Comparison of ENCODE assay signal across 11 mouse cellular contexts in the genomic region with DNA sequence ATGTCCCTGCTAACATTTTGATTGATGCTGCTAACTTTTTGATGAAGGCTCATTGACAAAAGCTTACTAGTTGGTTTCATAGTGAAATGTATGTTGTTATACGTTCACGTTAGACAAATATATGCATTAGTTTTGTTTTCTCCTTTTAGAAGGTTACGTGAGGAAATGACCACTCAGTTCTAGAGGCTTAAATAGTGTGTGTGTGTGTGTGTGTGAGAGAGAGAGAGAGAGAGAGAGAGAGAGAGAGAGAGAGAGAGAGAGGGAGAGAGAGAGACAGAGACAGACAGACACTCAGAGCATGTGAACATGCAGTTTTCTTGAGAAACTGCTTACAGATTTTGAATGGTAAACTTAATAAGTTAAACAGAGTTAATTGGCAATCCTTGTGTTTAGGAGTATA.
DNase-seq lines count a peak whose midpoint lies in the region; ATAC-seq and TF ChIP-seq lines count a peak whose summit lies in the region.
"Had no signal": no experiment of that assay in that cellular context is flagged by ENCODE, and none has a peak within 500 bp of the region (broad histone marks: within the 10 kb centered on the region; RNA-seq: fewer than 3 reads in every experiment).

No protein-coding gene starts in this region.

- no peak overlapping the region for H3K4me3 ChIP-seq in heart, embryonic 13.5 days
- peak overlapping the region; percentile 80 for H3K4me3 ChIP-seq in midbrain, embryonic 10.5 days
- no peak overlapping the region for H3K4me3 ChIP-seq in midbrain, postnatal 0 days (ENCODE audit: low read depth, low read length)
- H3K4me3 ChIP-seq in hindbrain, embryonic 16.5 days (ENCODE audit: low read length), result no peak overlapping the region
- no peak overlapping the region for H3K4me3 ChIP-seq in neural tube, embryonic 14.5 days (ENCODE audit: low read depth, low read length)
- H3K4me3 ChIP-seq: heart, embryonic 12.5 days had no signal

- H3K4me1 ChIP-seq in heart, embryonic 13.5 days, result peaks cover 46% of the 10 kb centered on the region
- peaks cover 51% of the 10 kb centered on the region for H3K4me1 ChIP-seq in midbrain, embryonic 10.5 days
- H3K4me1 ChIP-seq in midbrain, postnatal 0 days (ENCODE audit: insufficient read depth, low read length), result 0 out of 2 replicates have a peak, but pooled peaks cover 6% of the 10 kb centered on the region
- H3K4me1 ChIP-seq in hindbrain, embryonic 16.5 days (ENCODE audit: control insufficient read depth, insufficient read depth, low read depth, low read length), result peaks cover 24% of the 10 kb centered on the region
- H3K4me1 ChIP-seq in neural tube, embryonic 14.5 days (ENCODE audit: control insufficient read depth, insufficient read depth, low read length), result peaks cover 24% of the 10 kb centered on the region

- no peaks in the 10 kb centered on the region for H3K27me3 ChIP-seq in heart, embryonic 13.5 days (replicated peaks)
- no peaks in the 10 kb centered on the region for H3K27me3 ChIP-seq in midbrain, embryonic 10.5 days (ENCODE audit: low read depth, poor library complexity, severe bottlenecking)
- H3K27me3 ChIP-seq in midbrain, postnatal 0 days (ENCODE audit: insufficient read depth, low read length), result no peaks in the 10 kb centered on the region
- H3K27me3 ChIP-seq in hindbrain, embryonic 16.5 days (replicated peaks; ENCODE audit: control insufficient read depth, insufficient read depth, low read length), result no peaks in the 10 kb centered on the region
- H3K27me3 ChIP-seq in neural tube, embryonic 14.5 days (ENCODE audit: control insufficient read depth, insufficient read depth, low read length), result no peaks in the 10 kb centered on the region
- H3K27me3 ChIP-seq: heart, embryonic 12.5 days had no signal

- no peak for DNase-seq in heart, adult 18-20 months
- no peak for DNase-seq in midbrain, embryonic 10.5 days (ENCODE audit: low spot score)
- no peak for DNase-seq in midbrain, postnatal 0 days (ENCODE audit: low spot score)
- DNase-seq in adrenal gland, postnatal 14 days, result no peak
- DNase-seq: liver; thymus, postnatal 4 days had no signal

- no peak for ATAC-seq in heart, embryonic 13.5 days (ENCODE audit: extremely low read depth, insufficient number of reproducible peaks, low FRiP score, low TSS enrichment)
- ATAC-seq in midbrain, postnatal 0 days (ENCODE audit: low FRiP score), result no peak
- no peak for ATAC-seq in hindbrain, embryonic 16.5 days
- no peak for ATAC-seq in neural tube, embryonic 14.5 days (ENCODE audit: low read depth)
- ATAC-seq in erythroblast, adult 5-6 weeks (replicated peaks; ENCODE audit: low FRiP score, poor library complexity, severe bottlenecking), result no peak

- 64% methylated on average over 3 of the region's 3 CpGs for WGBS in heart, embryonic 13.5 days
- 79% methylated on average over 3 of the region's 3 CpGs for WGBS in midbrain, embryonic 10.5 days
- 67% methylated on average over 3 of the region's 3 CpGs for WGBS in midbrain, postnatal 0 days
- 63% methylated on average over 3 of the region's 3 CpGs for WGBS in hindbrain, embryonic 16.5 days
- WGBS in neural tube, embryonic 14.5 days, result 74% methylated on average over 3 of the region's 3 CpGs

- no peaks in the 10 kb centered on the region for H3K9me3 ChIP-seq in heart, embryonic 13.5 days
- no peaks in the 10 kb centered on the region for H3K9me3 ChIP-seq in midbrain, embryonic 10.5 days (replicated peaks)
- no peaks in the 10 kb centered on the region for H3K9me3 ChIP-seq in midbrain, postnatal 0 days (ENCODE audit: low read length)
- no peaks in the 10 kb centered on the region for H3K9me3 ChIP-seq in hindbrain, embryonic 16.5 days (ENCODE audit: control insufficient read depth, low read length)
- H3K9me3 ChIP-seq in neural tube, embryonic 14.5 days (ENCODE audit: control insufficient read depth, low read length), result no peaks in the 10 kb centered on the region
- H3K9me3 ChIP-seq: heart, embryonic 12.5 days had no signal

- H3K27ac ChIP-seq in heart, embryonic 13.5 days (replicated peaks), result no peak overlapping the region
- no peak overlapping the region for H3K27ac ChIP-seq in midbrain, embryonic 10.5 days (replicated peaks)
- H3K27ac ChIP-seq in midbrain, postnatal 0 days (ENCODE audit: low read depth, low read length), result no peak overlapping the region
- no peak overlapping the region for H3K27ac ChIP-seq in hindbrain, embryonic 16.5 days (ENCODE audit: low read depth, low read length)
- H3K27ac ChIP-seq in neural tube, embryonic 14.5 days (ENCODE audit: low read depth, low read length), result no peak overlapping the region

- no peak overlapping the region for H3K9ac ChIP-seq in heart, embryonic 13.5 days
- no peak overlapping the region for H3K9ac ChIP-seq in midbrain, postnatal 0 days (replicated peaks; ENCODE audit: low read length, poor library complexity, severe bottlenecking)
- H3K9ac ChIP-seq in hindbrain, embryonic 16.5 days (ENCODE audit: low read depth, low read length), result no peak overlapping the region
- no peak overlapping the region for H3K9ac ChIP-seq in neural tube, embryonic 14.5 days (replicated peaks; ENCODE audit: low read depth, low read length)
- H3K9ac ChIP-seq: heart, embryonic 12.5 days had no signal

- peak overlapping the region; percentile 89 for H3K4me2 ChIP-seq in heart, embryonic 13.5 days
- H3K4me2 ChIP-seq in midbrain, postnatal 0 days (ENCODE audit: low read depth, low read length, poor library complexity, severe bottlenecking), result no peak overlapping the region
- H3K4me2 ChIP-seq in hindbrain, embryonic 16.5 days (ENCODE audit: low read length), result peak overlapping the region; percentile 27; the same call in 1 of the 2 replicates
- H3K4me2 ChIP-seq in neural tube, embryonic 14.5 days (ENCODE audit: low read depth, low read length), result peak overlapping the region; percentile 29
- H3K4me2 ChIP-seq: heart, embryonic 12.5 days had no signal

- no peak for TF ChIP-seq CTCF in midbrain, postnatal 0 days (IDR thresholded peaks at IDR 0.05)

- no peaks in the 10 kb centered on the region for H3K36me3 ChIP-seq in heart, embryonic 13.5 days
- H3K36me3 ChIP-seq in midbrain, embryonic 10.5 days, result no peaks in the 10 kb centered on the region
- H3K36me3 ChIP-seq in midbrain, postnatal 0 days (ENCODE audit: insufficient read depth, low read length), result no peaks in the 10 kb centered on the region
- H3K36me3 ChIP-seq in hindbrain, embryonic 16.5 days (ENCODE audit: control insufficient read depth, insufficient read depth, low read length), result no peaks in the 10 kb centered on the region
- H3K36me3 ChIP-seq in neural tube, embryonic 14.5 days (ENCODE audit: control insufficient read depth, insufficient read depth, low read length), result no peaks in the 10 kb centered on the region
- H3K36me3 ChIP-seq: heart, embryonic 12.5 days had no signal
